Mouse (Mus musculus) brain, embryonic 14.5 days (tissue): Measurements from ENCODE around the gene Zfp362.

Experiments
- CTCF ChIP-seq: fragments of 200-500 bp; IDR thresholded peaks from 2 replicates; pipeline ENCODE4 v1.5.1; 2012; ENCODE audit warnings: inconsistent platforms, mild to moderate bottlenecking, moderate library complexity, borderline replicate concordance; ENCODE audit not compliant: insufficient read depth, insufficient read length; ENCODE audit errors: extremely low read depth
- POLR2A ChIP-seq: fragments of 200-500 bp; IDR thresholded peaks from 2 replicates; pipeline ENCODE4 v1.6.1; 2012; ENCODE audit warnings: mild to moderate bottlenecking, inconsistent platforms, borderline replicate concordance; ENCODE audit not compliant: poor library complexity, insufficient read depth, insufficient read length, severe bottlenecking; ENCODE audit errors: extremely low read depth

DNA sequence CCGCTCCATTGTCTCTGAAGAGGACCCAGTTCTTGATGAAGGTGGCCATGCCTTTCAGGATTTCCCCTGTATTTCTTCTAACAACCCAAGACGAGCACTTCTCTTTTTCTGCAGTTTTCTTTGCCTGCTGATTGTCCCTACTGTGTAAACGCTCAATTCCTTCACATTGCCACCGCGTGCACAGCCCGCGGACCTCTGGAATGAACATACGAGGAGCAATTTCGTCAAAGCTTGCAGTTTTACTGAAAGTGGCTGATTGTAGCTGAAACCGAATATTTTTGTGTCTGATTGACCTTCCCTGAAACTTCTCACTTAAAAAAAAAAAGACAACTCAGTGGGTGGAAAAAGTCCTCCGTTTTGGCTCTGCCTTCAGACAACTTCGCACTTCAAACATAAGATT, 14.7 kb upstream of the Zfp362 start:
- no peak for TF ChIP-seq CTCF
- TF ChIP-seq POLR2A, result no peak
